Mouse (Mus musculus): Measurements from ENCODE around the gene Dhrs3. TPM values are rescaled to one million over a fixed set of nuclear protein-coding genes. Genes with fewer than 3 reads are reported as not detected.

Dhrs3 gene
- polyA plus RNA-seq, 1 experiment = 227 TPM

DNA sequence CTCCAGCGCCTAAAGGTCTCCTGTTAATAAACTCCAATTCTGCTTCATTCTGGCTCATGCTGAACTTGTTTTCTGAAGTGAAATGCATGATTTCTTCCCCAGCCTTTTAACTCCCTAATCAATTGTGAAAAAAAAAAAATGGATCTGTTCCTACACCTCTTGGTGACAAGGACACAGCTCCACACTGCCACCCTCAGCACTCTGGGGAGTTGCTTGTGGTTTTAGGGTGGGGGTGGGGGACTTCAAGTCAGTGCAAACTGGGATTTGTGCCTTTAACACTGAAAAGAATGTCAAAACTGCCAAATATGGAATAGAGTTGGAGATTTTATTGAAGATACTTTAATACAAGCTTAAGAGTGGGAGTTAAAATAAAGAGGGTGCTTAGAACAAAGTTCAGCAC lies 13.1 kb upstream of the Dhrs3 start:
- Histone ChIP-seq H3K36me3 (ENCODE audit: control insufficient read depth, insufficient read depth, low read length) (no peaks in the 10 kb centered on the region), H3K4me1 (replicated peaks; ENCODE audit: control insufficient read depth, insufficient read depth, low read length) (no peaks in the 10 kb centered on the region), H3K27ac (ENCODE audit: control insufficient read depth, insufficient read depth, low read length) (no peak overlapping the region), H3K4me3 (ENCODE audit: control insufficient read depth, insufficient read depth, low read length) (no peak overlapping the region), H3K27me3 (ENCODE audit: control insufficient read depth, insufficient read depth, low read length) (no peaks in the 10 kb centered on the region)
- no peak for DNase-seq
- 98% methylated on average over 1 of the region's 1 CpGs for WGBS
- no peak for TF ChIP-seq POLR2A (IDR thresholded peaks at IDR 0.05; ENCODE audit: control insufficient read depth, extremely low read depth, insufficient read depth, low read length, poor library complexity)
- no peak for TF ChIP-seq CTCF (IDR thresholded peaks at IDR 0.05; ENCODE audit: borderline replicate concordance, control insufficient read depth, extremely low read depth, insufficient read depth, low read length, poor library complexity)

DNA sequence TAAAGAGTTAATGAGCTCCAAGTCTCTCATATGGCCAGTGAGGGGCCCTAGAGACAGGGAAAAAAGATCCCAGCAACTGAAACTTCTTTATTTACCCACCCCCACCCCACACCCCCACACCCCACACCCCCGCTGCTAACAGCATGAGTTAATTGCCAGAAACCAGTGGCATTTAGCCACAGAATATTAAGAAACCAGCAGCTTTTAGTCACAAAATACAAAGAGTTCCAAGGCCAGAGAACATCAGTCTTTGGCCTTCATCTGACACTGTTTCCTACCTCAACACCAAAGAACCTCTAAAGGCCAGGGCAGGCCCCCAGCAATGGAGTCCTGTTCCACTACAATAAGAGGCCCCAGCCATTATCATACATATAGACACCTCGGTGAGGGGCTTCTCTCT lies 11.3 kb upstream of the Dhrs3 start:
- no peaks in the 10 kb centered on the region for H3K36me3 ChIP-seq (ENCODE audit: control insufficient read depth, insufficient read depth, low read length)
- no peaks in the 10 kb centered on the region for H3K27me3 ChIP-seq (ENCODE audit: control insufficient read depth, insufficient read depth, low read length)
- no peak overlapping the region for H3K27ac ChIP-seq (ENCODE audit: control insufficient read depth, insufficient read depth, low read length)
- 97% methylated on average over 2 of the region's 2 CpGs for whole genome bisulfite sequencing
- no peak for DNase-seq
- TF ChIP-seq POLR2A (IDR thresholded peaks at IDR 0.05; ENCODE audit: control insufficient read depth, extremely low read depth, insufficient read depth, low read length, poor library complexity) (no peak), CTCF (IDR thresholded peaks at IDR 0.05; ENCODE audit: borderline replicate concordance, control insufficient read depth, extremely low read depth, insufficient read depth, low read length, poor library complexity) (no peak)
- no peak overlapping the region for H3K4me3 ChIP-seq (ENCODE audit: control insufficient read depth, insufficient read depth, low read length)
- no peaks in the 10 kb centered on the region for H3K4me1 ChIP-seq (replicated peaks; ENCODE audit: control insufficient read depth, insufficient read depth, low read length)

DNA sequence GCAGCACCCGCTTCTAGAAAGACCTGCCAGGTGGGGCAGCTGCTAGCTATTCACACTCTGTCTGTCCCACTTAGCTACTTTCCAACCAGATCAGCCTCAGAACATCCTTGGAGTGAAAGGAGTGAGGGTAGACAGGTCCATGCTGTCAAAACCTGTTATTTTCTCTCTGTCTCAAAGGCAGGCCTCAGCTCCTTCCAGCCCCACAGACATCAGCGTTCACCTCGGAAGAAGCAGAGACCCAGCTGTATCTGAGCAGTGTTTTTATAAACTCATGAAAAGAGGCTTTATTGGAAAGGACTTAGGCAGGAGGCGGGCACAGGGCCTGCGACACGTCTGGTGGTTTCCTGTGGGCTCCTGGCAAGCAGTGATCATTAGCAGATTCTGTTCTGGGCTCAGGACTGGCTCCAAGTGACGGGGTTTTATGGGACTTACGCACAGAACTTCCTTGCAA lies 9.7 kb upstream of the Dhrs3 start:
- no peak overlapping the region for H3K4me3 ChIP-seq (ENCODE audit: control insufficient read depth, insufficient read depth, low read length)
- WGBS = 50% methylated on average over 8 of the region's 8 CpGs
- TF ChIP-seq POLR2A (IDR thresholded peaks at IDR 0.05; ENCODE audit: control insufficient read depth, extremely low read depth, insufficient read depth, low read length, poor library complexity) (no peak), CTCF (IDR thresholded peaks at IDR 0.05; ENCODE audit: borderline replicate concordance, control insufficient read depth, extremely low read depth, insufficient read depth, low read length, poor library complexity) (no peak)
- H3K4me1 ChIP-seq (replicated peaks; ENCODE audit: control insufficient read depth, insufficient read depth, low read length) = no peaks in the 10 kb centered on the region
- H3K36me3 ChIP-seq (ENCODE audit: control insufficient read depth, insufficient read depth, low read length) = no peaks in the 10 kb centered on the region
- H3K27ac ChIP-seq (ENCODE audit: control insufficient read depth, insufficient read depth, low read length) = no peak overlapping the region
- no peak for DNase-seq
- H3K27me3 ChIP-seq (ENCODE audit: control insufficient read depth, insufficient read depth, low read length) = no peaks in the 10 kb centered on the region

DNA sequence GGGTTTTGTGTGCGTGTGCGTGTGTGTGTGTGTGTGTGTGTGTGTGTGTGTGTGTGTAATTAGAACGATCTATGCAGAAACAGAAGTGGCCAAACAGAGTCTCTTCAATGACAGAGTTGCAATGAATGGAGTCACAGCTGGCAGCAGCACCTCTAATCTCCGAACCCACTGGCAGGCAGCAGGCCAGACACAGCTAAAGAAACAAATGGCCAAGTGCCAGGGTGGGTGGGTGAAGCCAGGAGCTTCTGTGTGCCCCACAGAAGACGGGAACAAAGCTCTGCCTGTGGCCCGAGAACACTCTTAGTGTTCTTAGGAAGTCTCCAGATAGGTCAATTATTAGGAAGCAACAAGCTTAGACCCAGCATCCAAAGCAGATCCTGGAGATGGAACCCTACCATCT lies 6.2 kb upstream of the Dhrs3 start:
- H3K4me1 ChIP-seq (replicated peaks; ENCODE audit: control insufficient read depth, insufficient read depth, low read length) = peaks cover 8% of the 10 kb centered on the region
- TF ChIP-seq CTCF (IDR thresholded peaks at IDR 0.05; ENCODE audit: borderline replicate concordance, control insufficient read depth, extremely low read depth, insufficient read depth, low read length, poor library complexity) (no peak), POLR2A (IDR thresholded peaks at IDR 0.05; ENCODE audit: control insufficient read depth, extremely low read depth, insufficient read depth, low read length, poor library complexity) (no peak)
- no peaks in the 10 kb centered on the region for H3K36me3 ChIP-seq (ENCODE audit: control insufficient read depth, insufficient read depth, low read length)
- H3K27me3 ChIP-seq (ENCODE audit: control insufficient read depth, insufficient read depth, low read length) = no peaks in the 10 kb centered on the region
- 77% methylated on average over 6 of the region's 6 CpGs for WGBS
- no peak overlapping the region for H3K4me3 ChIP-seq (ENCODE audit: control insufficient read depth, insufficient read depth, low read length)
- DNase-seq = no peak
- no peak overlapping the region for H3K27ac ChIP-seq (ENCODE audit: control insufficient read depth, insufficient read depth, low read length)

DNA sequence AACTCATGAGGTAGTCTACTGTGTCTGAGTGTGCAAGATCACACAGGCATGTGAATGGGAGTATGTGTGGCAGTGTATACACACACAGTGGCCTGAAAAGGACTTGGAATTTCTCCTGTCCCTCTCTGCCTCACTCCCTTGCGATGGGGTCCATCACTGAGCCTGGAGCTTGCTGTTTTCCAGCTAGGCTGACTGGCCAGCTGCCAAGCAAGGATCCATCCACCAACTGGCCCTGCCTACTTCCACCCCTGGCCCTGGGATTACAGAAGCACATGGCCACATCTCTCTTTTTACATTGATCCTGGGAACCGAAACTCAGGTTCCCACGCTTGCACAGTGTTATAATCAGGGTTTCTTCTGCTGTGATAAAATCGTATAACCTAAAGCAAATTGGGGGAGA lies 3.9 kb upstream of the Dhrs3 start:
- no peak for DNase-seq
- no peaks in the 10 kb centered on the region for H3K27me3 ChIP-seq (ENCODE audit: control insufficient read depth, insufficient read depth, low read length)

DNA sequence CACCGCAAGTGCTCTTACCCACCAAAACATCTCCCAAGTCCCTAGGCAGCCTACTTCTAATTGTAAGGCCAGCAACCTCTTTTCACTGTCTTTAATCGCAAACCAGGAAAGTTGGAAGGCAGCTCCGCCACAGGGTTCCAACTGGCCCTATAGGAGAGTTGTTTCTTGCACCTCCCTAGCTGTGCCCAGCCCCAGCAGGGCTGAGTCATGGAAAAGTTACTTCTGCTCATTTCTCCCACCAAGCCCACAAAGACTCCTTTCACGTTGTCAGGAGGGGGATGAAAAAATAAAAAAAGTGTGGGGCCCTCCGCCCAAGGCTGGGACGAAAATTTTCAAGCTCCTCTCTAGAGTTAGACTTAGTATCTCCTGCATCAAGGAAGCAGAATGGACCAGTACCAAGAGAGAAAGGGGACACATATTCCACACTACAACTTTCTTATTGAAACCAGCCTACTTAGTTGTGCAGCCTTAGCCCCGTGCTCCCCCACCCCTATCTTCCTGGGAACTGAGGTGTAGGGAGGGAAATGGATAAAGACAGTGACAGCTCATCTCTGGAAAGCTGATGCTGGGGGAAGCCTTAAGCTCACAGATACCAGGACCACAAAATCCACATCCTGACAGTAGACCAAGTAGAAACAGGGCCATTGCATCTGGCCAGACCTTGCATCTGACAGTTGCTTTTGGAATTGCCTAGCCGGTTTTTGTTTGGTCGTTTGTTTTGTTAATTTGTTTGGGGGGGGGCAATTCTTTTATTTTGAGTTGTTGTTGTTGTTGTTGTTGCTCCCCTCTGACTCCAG lies 2.9 kb upstream of the Dhrs3 start:
- peaks cover 13% of the 10 kb centered on the region for H3K4me1 ChIP-seq (replicated peaks; ENCODE audit: control insufficient read depth, insufficient read depth, low read length)
- TF ChIP-seq POLR2A (IDR thresholded peaks at IDR 0.05; ENCODE audit: control insufficient read depth, extremely low read depth, insufficient read depth, low read length, poor library complexity) = no peak
- no peak for DNase-seq
- H3K4me3 ChIP-seq (ENCODE audit: control insufficient read depth, insufficient read depth, low read length) = no peak overlapping the region
- H3K36me3 ChIP-seq (ENCODE audit: control insufficient read depth, insufficient read depth, low read length) = no peaks in the 10 kb centered on the region
- no peaks in the 10 kb centered on the region for H3K27me3 ChIP-seq (ENCODE audit: control insufficient read depth, insufficient read depth, low read length)
- no peak overlapping the region for H3K27ac ChIP-seq (ENCODE audit: control insufficient read depth, insufficient read depth, low read length)
- WGBS = 82% methylated on average over 9 of the region's 9 CpGs

More for the DNA sequence above, 3.9 kb upstream of the Dhrs3 start:
- Histone ChIP-seq H3K27ac (ENCODE audit: control insufficient read depth, insufficient read depth, low read length) (no peak overlapping the region), H3K4me1 (replicated peaks; ENCODE audit: control insufficient read depth, insufficient read depth, low read length) (peaks cover 13% of the 10 kb centered on the region), H3K4me3 (ENCODE audit: control insufficient read depth, insufficient read depth, low read length) (no peak overlapping the region), H3K36me3 (ENCODE audit: control insufficient read depth, insufficient read depth, low read length) (no peaks in the 10 kb centered on the region)
- TF ChIP-seq CTCF (IDR thresholded peaks at IDR 0.05; ENCODE audit: borderline replicate concordance, control insufficient read depth, extremely low read depth, insufficient read depth, low read length, poor library complexity) = no peak
- no peak for TF ChIP-seq POLR2A (IDR thresholded peaks at IDR 0.05; ENCODE audit: control insufficient read depth, extremely low read depth, insufficient read depth, low read length, poor library complexity)
- WGBS = 99% methylated on average over 4 of the region's 4 CpGs

Data from thymus, adult 2 months (tissue).